Mouse (Mus musculus): ENCODE data around the gene Slc7a5.

DNA sequence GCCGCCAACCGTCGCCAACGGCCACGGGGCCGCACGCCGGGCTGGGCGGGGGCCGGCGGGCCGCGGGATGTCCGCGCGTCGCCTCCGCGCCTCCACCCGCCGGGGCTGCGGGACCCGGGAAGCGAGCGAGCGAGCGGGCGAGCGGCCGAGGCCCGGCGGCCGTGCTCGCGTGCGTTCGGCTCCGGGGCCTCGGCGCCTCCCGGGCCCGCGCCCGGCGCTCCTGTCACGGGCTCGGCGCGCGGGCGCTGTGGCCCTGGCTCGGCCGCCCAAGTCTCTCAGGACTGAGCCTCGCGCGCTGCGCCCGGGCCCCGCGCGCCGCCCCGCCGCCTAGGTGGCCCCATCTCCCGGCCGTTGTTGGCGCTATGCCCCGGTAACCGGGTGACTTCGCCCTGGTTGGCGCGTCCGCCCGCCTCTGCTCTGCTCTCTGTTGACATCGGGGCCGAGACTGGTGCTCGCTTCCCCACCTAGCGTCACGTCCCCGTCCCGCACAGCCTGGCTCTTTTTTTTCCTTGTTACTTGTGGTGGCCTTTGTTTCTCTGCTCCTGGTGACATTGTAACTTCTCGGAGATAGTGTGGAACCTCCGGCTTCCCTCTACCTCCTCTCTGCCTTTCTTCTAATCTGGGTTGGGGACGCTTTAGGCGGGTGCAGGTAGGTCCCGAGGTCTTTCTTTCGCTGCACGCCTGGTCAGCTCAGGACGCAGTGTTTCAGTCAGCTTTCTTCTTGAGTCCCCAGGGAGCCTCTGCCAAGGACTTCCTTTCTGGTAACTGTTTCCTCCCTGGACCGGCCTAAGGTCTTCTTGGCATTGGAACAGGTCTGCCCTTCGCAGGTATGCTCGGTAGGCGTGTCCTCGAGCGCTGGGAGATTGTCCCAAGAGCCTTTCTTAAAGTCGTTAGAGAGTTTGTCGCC lies 43.5 kb upstream of the Slc7a5 start:
- TF ChIP-seq CTCF (conservative IDR thresholded peaks at IDR 0.05; ENCODE audit: low read length) (no peak), NANOG (IDR thresholded peaks at IDR 0.05; ENCODE audit: borderline replicate concordance, low read length) (no peak), POU5F1 (IDR thresholded peaks at IDR 0.05; ENCODE audit: borderline replicate concordance, low read length) (no peak)

Data from E14TG2a.4 (cell line).